Mouse (Mus musculus): ENCODE measurements around the gene Rps6kb2.

Gene Rps6kb2

DNA sequence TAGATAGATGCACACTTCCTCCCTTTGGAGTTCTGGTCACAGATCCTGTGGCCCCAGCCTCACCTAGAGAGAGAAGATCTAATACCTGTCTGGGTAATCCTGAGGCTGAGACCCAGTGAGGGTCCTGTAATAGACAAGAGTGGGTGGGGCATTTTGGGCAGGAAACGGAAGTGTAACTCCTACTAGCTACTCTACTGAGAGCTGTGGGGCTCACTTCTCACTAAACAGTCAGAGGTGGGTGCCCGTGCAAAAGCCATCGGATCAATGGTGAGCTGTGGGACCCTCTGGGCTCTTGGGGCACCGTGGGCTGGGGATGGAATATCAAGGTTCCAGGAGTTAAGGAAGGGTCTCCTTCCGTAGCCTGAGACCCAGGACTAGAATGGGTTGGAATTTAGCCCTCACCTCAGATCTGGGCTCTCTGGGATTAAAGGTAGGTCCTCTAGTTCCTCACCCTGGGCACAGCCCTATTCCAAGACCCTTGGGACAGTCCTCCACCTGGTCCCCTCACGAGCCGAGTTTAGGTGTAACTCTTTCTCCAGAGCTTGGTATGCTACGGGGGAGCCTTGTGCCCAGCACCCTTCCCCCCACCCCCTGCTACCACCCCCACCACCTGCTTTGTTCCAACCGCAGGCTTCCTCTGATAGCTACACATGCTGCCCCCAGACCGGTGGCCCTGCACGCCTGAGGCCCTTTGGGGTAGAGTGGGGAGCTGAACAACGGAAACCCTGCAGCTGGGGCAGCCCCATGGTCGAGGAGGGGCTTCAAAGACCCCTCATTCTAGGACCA lies 8.5 kb downstream of the Rps6kb2 start:
- no peak for DNase-seq

- DNase-seq = peak; percentile 85
Measured at GRCm38 (mm10) chr19:4153232-4153654, 9.9 kb downstream of the Rps6kb2 start, which contains the start of gene Ptprcap. Gene Ptprcap, plus strand, starts transcription at chr19:4153604.

DNA sequence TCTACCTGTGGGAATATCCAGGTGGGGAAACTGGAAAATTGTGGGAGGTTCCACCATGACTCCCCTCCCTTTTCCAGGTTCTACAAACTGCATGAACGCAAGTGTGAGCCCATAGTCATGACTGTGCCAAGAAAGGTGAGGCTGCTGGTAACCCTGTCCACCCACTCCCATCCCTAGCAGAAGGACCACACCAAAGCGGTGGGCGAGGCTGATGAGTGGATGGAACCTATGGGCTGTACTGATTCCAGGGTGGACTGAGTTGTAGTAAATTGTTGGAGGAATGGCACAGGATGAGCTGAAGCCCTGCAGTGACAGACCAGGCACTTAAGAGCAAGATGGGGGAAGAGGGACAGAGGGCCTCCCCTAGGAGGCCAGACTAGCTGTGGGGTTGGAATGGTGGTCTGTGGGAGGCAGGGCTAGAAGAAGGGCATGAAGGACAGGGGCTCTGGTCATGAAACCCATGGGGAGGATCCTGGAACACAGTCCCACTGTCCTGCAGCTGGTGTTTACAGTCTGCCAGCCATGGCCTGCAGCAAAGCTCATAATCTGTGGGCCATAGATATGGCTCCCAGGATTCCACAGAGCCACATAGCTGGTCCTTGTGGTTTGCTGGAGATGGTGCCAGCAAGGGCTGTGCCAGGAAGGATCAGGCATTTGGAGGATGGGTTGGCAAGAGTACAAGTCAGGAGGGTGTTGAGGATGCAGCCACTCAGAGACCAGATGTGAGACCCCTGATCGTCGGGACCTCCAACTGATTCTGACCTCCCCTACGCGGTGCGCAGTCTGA lies 10.5 kb downstream of the Rps6kb2 start:
- DNase-seq = peak; percentile 52

GRCm38 (mm10) chr19:4151898-4152297 lies 11.3 kb downstream of the Rps6kb2 start:
- DNase-seq = no peak

DNA sequence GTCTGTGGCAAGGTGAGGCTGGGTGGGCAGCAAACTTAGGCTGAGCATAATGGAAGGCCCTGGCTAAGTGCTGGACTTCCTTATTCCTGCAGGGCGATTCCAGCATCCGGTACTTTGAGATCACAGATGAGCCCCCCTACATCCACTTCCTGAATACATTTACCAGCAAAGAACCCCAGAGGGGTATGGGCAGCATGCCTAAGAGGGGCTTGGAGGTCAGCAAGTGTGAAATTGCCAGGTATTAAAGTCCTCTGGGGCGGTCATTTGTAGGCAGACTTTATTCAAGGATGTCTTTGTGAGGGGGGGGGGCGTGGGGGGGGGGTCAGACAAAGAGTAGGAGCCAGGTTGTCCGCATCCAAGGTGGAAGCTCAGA lies 11.7 kb downstream of the Rps6kb2 start:
- DNase-seq = peak; percentile 52

- no peak for DNase-seq
Measured at GRCm38 (mm10) chr19:4150567-4151487, 12.3 kb downstream of the Rps6kb2 start.

- DNase-seq = no peak
Measured at GRCm38 (mm10) chr19:4149764-4150461, 13.2 kb downstream of the Rps6kb2 start.

GRCm38 (mm10) chr19:4149283-4149682 lies 13.9 kb downstream of the Rps6kb2 start:
- DNase-seq = peak; percentile 52

- DNase-seq = peak; percentile 52
Measured at GRCm38 (mm10) chr19:4148819-4149218, 14.3 kb downstream of the Rps6kb2 start.

GRCm38 (mm10) chr19:4148491-4148806 lies 14.7 kb downstream of the Rps6kb2 start, which contains the start of gene Coro1b:
Gene Coro1b, plus strand, starts transcription at chr19:4148619.
- peak; percentile 95 for DNase-seq

- no peak for DNase-seq
Measured at GRCm38 (mm10) chr19:4147782-4148490, 15.2 kb downstream of the Rps6kb2 start.

GRCm38 (mm10) chr19:4147022-4147405 lies 16.1 kb downstream of the Rps6kb2 start:
- peak; percentile 52 for DNase-seq

- DNase-seq = no peak
Measured at GRCm38 (mm10) chr19:4146366-4147021, 16.7 kb downstream of the Rps6kb2 start.

DNA sequence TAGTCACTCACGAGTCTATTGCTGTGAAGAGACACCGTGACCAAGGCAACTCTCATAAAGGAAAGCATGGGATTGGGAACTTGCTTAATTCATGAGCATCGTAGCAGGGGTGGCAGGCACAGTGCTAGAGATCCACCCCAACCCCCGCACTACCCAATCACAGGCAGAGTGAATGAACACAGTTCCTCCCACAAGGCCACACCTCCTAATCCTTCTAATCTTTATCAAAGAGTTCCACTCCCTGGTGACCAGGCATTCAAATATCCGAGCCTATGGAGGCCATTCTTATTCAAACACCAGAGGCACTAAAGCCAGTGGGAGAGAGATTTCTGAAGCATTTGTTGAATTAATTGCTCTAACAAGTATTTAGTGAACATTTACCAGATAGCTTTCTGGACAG lies 17.2 kb downstream of the Rps6kb2 start:
- no peak for DNase-seq

DNA sequence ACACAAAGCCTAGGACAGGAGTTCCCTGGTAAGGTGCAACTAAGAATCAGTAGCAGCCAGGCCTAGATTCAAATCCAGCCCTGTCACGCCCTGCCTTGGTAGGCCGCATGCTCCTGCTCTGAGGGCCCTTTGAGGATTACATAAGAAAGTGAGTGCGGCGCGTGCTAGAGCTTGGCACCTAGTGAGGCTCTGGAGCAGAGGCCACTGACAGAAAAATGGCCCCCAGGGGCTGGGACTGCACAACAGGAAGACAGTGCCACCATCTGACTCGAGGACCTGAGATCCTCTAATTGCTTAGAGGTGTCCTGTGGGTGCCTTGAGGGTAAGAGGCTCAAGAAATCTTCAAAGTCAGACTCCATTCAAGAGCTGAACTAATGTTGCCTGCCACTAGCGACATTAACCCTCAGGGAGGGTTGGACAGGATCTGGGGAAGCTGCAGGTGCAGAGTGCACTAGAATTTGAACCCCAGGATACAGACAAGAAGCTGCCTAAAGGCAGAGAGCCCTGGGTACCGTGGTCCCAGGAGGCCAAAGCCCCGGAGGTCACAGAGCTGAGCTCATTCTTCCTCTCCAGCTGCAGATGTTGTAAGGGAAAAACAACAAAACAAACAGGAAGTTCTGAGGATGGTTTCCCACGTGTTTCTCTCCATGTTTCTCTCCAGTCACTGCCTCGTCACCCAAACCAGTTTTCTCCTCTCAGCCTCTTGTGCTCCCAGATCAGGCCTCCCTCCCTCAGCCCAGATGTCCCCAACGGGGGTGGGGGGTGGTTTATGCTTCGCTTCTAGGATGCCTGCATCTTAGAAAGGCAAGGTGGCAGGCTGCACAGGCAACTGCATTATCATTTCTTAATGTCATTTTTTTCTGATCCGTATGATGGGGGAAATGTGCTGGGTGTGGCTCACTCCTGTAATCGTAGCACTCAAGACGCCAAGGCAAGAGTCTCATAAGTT lies 18.3 kb downstream of the Rps6kb2 start:
- no peak for DNase-seq

DNA sequence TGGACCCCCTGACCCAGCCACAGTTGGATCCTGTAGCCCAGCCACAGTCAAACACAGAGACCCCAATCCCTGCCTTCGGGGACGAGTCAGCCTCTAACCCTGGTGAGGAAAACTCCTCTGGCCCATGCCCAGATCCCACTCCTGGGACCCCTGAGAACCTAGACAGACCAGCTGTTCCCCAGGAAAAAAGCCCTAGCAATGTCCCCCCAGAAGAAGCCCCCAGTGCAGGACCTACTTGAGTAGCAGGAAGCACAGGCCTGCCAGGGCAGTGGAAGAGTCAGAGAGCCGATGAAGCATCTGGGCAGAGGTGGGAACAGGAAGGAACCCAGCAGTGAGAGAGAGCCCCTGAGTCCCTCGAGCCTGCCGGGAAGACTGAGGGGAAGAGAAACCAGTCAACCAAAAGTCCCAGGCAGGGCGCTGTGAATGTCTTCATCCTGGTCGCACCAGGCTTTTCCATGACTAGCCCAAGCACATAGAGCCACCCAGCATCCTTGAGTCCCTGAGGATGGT lies 19.3 kb downstream of the Rps6kb2 start, which contains the start of gene Cabp4:
Cabp4 (minus strand) TSS at position 275 of the 510 bp plus-strand sequence.
- no peak for DNase-seq

DNA sequence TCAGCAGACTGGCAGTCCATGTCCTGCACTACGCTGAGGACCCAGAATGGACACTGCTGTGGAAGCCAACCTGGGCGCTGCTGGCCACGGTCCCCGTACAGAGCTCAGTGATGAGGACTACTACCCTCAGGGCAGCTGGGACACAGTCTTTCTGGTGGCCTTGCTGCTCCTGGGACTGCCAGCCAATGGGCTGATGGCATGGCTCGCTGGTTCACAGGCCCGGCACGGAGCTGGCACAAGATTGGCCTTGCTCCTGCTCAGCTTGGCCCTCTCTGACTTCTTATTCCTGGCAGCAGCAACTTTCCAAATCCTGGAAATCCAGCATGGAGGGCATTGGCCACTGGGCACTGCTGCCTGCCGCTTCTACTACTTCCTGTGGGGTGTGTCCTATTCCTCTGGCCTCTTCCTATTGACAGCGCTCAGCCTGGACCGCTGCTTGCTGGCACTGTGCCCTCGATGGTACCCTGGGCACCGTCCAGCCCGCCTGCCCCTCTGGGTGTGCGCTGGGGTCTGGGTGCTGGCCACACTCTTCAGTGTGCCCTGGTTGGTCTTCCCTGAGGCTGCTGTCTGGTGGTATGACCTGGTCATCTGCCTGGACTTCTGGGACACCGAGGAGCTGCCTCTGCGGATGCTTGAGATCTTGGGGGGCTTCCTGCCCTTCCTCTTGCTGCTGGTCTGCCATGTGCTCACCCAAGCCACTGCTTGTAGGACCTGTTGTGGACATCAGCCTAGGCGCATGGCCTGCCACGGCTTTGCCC lies 20.6 kb downstream of the Rps6kb2 start:
- DNase-seq = no peak

DNA sequence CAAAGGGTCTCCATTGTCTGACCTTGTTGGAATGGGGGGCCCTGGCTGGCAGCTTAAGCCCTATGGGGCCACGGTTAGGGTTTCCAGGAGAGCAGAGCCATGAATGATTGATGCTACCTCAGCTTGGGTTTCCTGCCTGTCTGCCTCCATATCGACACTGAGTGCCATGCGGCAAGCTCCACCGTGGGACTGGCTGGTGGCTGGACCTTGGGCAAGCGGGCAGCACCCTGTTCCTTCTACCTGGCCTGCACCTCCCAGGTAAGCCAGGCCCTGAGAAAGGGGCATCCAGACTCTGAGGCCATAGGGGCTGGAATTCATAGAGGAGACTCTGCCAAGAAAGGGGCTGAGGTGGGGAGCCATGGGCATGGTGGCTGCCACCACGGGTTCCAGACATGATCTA lies 23.0 kb downstream of the Rps6kb2 start:
- DNase-seq = no peak

DNA sequence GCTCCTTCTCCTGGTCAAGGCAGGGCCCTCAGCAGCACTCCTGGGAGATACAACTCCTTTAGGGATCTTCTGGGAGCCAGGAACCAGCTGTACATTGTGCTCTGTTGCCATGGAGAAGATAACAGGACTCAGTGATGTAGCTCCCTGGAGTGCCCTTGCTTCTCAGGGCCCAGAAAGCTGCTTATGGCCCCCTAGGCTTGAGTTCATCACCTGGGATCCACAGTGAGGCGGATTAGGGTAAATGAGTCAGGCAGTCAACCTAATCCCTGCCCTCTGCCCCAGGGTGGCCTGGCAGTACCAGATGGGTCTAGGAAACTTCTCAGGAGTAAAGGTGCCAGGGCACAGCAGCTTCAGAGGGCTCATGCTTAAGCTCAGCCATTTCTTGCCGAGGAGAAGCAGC lies 23.7 kb downstream of the Rps6kb2 start, which contains the start of gene Gpr152:
Gpr152 (plus strand) TSS at position 342 of the 400 bp plus-strand sequence.
- no peak for DNase-seq

Data from cerebellum, adult 9-10 months (tissue).